Mouse (Mus musculus): ENCODE measurements around the gene Olfr508. TPM values are rescaled to one million over a fixed set of nuclear protein-coding genes. Genes with fewer than 3 reads are reported as not detected.

The Olfr508 gene
- total RNA-seq (2023): not detected

DNA sequence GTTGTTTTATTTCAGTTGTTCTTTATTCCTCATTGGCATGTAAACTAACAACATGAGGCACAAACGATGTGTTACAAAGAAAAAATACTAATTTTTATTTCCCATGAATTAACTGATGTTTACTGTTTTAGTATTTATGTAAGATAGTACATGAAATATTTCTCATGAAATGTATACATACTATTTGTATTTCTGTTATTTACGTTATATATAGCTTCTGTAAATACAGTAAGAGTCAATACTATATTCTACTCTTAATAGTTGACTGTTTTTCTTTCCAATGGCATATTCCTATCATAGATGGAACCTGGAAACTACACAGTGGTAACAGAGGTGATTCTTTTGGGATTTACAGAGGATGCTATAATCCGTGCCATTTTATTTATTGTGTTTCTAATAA lies at the start of gene Olfr508:
TSS of gene Olfr508 (plus strand) at position 301 of the 400 bp plus-strand sequence.

GRCm38 (mm10) chr7:108610487-108610886 lies 19.3 kb upstream of the Olfr508 start, which contains the start of gene Olfr506:
Olfr506 (plus strand) TSS chr7:108610787.

GRCm38 (mm10) chr7:108621514-108621913 lies 8.3 kb upstream of the Olfr508 start, which contains the start of gene Olfr507:
Olfr507 (plus strand) TSS chr7:108621814.

DNA sequence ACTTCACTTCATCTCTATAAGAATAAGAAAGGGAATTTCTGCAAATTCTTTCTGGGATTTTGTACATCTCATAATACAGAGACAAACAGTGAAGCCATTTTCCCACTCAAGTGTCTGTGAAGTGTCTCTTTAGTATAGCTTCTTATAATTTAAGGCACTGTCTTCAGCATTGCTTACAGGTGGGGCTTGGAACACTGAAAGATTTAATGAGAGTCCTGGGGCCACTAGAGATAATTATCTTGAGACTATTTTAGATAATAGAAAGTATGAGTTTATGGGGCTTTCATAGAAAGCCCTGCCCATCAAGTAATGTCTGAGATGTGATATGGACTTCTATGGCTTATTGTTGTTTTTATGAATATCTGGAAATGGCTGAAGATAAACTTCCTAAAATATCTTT lies 22.0 kb downstream of the Olfr508 start, which contains the start of gene Olfr509:
TSS of gene Olfr509 (minus strand) at position 101 of the 400 bp plus-strand sequence.

DNA sequence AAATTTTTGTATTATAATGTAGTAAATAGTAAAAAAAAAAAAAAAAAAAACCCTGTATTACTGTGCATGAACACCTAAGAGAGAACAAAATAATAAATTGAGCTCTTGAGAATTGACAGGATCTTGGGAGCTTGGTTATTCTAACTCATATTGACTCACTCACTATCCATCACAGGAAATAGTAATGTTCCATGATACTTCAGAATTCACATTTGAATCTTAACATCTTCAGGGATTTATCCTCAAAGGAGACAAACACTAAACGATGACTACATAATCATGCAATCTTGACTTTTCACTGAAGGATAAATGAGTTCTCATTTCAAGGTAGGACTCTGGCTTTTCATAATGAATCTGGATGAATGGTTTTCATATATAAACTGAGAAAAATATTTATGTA lies 36.3 kb downstream of the Olfr508 start, which contains the start of gene Olfr510:
TSS of gene Olfr510 (plus strand) at position 301 of the 400 bp plus-strand sequence.

Other genes with a start within 250 kb of the Olfr508 start
- gene Olfr495, start 236.8 kb upstream of the Olfr508 start, total RNA-seq (2023): not detected
- gene Olfr497, start 209.6 kb upstream of the Olfr508 start, total RNA-seq (2023): not detected
- not detected for gene Olfr498, start 164.7 kb upstream of the Olfr508 start, total RNA-seq (2023)
- not detected for gene Olfr502, start 104.9 kb upstream of the Olfr508 start, total RNA-seq (2023)
- not detected for gene Olfr503, start 85.5 kb upstream of the Olfr508 start, total RNA-seq (2023)
- gene Olfr504, start 64.2 kb upstream of the Olfr508 start, total RNA-seq (2023): not detected
- gene Olfr506, start 19.2 kb upstream of the Olfr508 start, total RNA-seq (2023): not detected
- gene Olfr507, start 8.2 kb upstream of the Olfr508 start, total RNA-seq (2023): not detected
- gene Olfr509, start 21.9 kb downstream of the Olfr508 start, total RNA-seq (2023): not detected
- gene Olfr510, start 36.4 kb downstream of the Olfr508 start, total RNA-seq (2023): not detected
- gene Olfr512, start 83.3 kb downstream of the Olfr508 start, total RNA-seq (2023): not detected
- not detected for gene Olfr513, start 121.0 kb downstream of the Olfr508 start, total RNA-seq (2023)
- gene Olfr514, start 196.0 kb downstream of the Olfr508 start, total RNA-seq (2023): not detected
- not detected for gene Olfr516, start 220.5 kb downstream of the Olfr508 start, total RNA-seq (2023)
- gene Olfr517, start 242.4 kb downstream of the Olfr508 start, total RNA-seq (2023): not detected